Mouse (Mus musculus): ENCODE data around the gene Nol4l.

DNA sequence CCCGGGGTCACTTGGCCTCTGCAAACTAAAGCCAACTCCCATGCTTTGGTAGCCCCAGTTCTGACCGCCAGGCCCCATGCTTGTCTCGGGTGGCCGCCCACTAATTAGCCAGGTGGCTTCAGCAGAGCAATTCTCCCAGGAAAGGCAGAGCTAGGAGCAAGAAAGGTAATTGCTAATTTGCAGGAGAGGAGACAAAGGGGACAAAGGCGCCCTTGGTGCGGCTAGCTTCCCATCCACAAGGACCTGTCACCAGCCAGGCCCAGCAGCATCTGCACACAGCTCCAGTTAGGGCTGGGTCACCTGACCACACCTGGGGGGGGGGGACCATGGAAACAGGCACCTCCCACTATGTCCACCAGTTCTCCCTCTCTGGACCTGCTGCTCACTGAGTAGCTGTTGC, 18.2 kb downstream of the Nol4l start:
- no peak for TF ChIP-seq CTCF (IDR thresholded peaks at IDR 0.05; ENCODE audit: low read depth, low read length)
- TF ChIP-seq POLR2A (IDR thresholded peaks at IDR 0.05; ENCODE audit: borderline replicate concordance, low read depth, low read length), result no peak
